Mouse (Mus musculus): ENCODE results near the gene Ttc38.

DNA sequence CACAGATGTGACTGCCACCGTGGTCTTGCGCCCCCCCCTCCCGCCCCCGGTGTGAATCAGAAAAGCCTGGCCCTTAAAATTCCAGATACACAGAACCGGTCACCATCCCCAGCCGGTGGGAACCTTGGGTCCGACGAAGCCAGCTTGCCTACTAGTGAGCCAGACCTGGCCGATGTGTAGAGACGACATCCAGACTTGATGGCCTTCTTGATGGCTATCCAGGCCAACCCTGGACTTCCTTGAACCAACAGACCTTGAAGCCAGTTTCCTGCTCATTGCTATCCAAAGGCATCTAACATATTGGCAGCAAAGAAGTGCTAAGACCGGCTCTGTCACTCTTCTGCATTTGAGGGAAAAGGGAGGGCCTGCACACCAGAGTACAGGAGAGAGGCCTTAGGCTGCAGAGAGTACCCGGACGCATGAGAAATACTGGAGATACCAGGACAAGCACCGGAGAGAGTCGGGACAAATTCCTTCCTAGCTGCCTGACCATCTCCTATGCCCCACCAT is 26.9 kb downstream of the Ttc38 start:
- TF ChIP-seq CTCF (IDR thresholded peaks at IDR 0.05; ENCODE audit: borderline replicate concordance, control insufficient read depth, extremely low read depth, insufficient read depth, low read length, poor library complexity) (no peak), POLR2A (IDR thresholded peaks at IDR 0.05; ENCODE audit: control insufficient read depth, extremely low read depth, insufficient read depth, low read length, poor library complexity) (no peak)
